Mouse (Mus musculus): Measurements from ENCODE around the gene 1110017D15Rik. TPM values are rescaled to one million over a fixed set of nuclear protein-coding genes. Genes with fewer than 3 reads are reported as not detected.

1110017D15Rik gene
- polyA plus RNA-seq, 1 experiment: 4.9 TPM

- Histone ChIP-seq H3K4me1 (ENCODE audit: control insufficient read depth, insufficient read depth, low read length) (peaks cover 3% of the 10 kb centered on the region; the same call in 1 of the 2 replicates), H3K27ac (ENCODE audit: insufficient read depth, low read length) (no peak overlapping the region), H3K4me3 (ENCODE audit: insufficient read depth, low read length) (no peak overlapping the region)
- TF ChIP-seq POLR2A (IDR thresholded peaks at IDR 0.05; ENCODE audit: extremely low read depth, insufficient read depth, low read length) (no peak), CTCF (IDR thresholded peaks at IDR 0.05; ENCODE audit: extremely low read depth, insufficient read depth, low read length) (no peak)
Observed at GRCm38 (mm10) chr4:41504325-41504724, 12.8 kb downstream of the 1110017D15Rik start.

- peak; percentile 63 for TF ChIP-seq POLR2A (IDR thresholded peaks at IDR 0.05; ENCODE audit: extremely low read depth, insufficient read depth, low read length)
- TF ChIP-seq CTCF (IDR thresholded peaks at IDR 0.05; ENCODE audit: extremely low read depth, insufficient read depth, low read length): no peak
- Histone ChIP-seq H3K4me3 (ENCODE audit: insufficient read depth, low read length) (peak within 1 kb of the TSS; percentile 45), H3K27ac (ENCODE audit: insufficient read depth, low read length) (no peak within 1 kb of the TSS), H3K4me1 (ENCODE audit: control insufficient read depth, insufficient read depth, low read length) (peaks cover 3% of the 10 kb centered on the region; the same call in 1 of the 2 replicates)
Observed at GRCm38 (mm10) chr4:41502986-41503412, 14.1 kb downstream of the 1110017D15Rik start, which contains the start of gene AI464131. Gene AI464131 (minus strand): TSS chr4:41503076.

DNA sequence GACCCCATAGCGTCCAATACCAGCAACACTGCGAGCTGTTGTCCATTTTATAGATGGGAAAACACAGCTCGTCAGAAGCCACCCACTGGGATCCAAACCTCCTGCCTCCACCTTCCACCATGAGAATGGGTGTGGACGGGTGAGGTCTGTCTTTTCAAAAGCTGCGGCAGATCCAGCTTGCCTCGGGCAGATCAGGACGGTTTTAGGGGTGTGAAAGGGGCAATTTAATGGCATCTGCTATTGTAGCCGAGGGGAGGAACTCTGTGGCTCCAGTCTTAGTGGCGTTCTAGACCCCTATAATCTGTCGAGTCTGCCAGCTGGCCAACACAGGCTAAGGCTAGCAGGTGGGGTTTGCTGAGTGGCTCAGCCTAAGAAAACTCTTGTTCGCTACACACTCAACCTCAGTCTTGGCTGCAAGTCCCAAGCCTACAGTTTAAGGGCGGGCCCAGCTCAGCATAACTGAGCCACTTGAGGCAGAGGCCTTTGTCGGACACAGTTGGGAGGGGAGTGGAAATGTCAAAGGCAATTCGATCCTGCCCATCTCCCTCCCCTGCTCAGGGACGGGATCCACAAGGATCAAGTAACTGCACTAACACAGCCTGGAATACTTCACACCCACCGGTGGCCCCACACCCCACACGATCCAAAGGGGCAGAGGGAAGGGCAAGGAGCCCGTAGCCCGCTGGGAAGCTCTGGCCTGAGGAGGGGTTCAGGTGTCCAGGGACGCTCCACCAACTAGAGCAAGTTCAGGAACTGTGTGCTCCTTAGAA is 14.8 kb downstream of the 1110017D15Rik start:
- Histone ChIP-seq H3K27ac (ENCODE audit: insufficient read depth, low read length) (no peak overlapping the region), H3K4me1 (ENCODE audit: control insufficient read depth, insufficient read depth, low read length) (peaks cover 3% of the 10 kb centered on the region; the same call in 1 of the 2 replicates), H3K4me3 (ENCODE audit: insufficient read depth, low read length) (peak overlapping the region; percentile 45)
- no peak for TF ChIP-seq POLR2A (IDR thresholded peaks at IDR 0.05; ENCODE audit: extremely low read depth, insufficient read depth, low read length)
- no peak for TF ChIP-seq CTCF (IDR thresholded peaks at IDR 0.05; ENCODE audit: extremely low read depth, insufficient read depth, low read length)

GRCm38 (mm10) chr4:41500787-41501186 is 16.3 kb downstream of the 1110017D15Rik start:
- H3K4me3 ChIP-seq (ENCODE audit: insufficient read depth, low read length): no peak overlapping the region; the same call in 1 of the 2 replicates

DNA sequence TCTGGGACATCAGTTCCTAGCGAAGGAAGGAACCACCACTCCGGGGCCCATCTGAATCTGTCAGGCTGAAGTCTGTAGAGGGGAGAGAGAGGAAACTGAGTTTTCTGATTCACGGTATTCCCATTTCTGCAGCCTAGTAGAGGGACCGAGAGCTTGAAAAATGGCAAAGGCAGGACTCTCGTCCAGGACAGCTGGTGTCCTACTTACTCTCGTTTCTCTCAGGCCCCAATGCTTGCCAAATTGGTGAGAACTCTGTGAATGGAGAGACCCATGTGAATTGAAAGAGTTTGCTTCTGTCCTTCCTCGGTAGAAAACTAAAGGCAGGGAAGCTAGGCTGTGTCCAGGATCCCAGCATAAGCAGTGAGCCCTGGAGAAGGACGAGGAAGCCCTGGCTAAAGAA is 17.5 kb downstream of the 1110017D15Rik start:
- no peak overlapping the region for H3K27ac ChIP-seq (ENCODE audit: insufficient read depth, low read length)
- no peak overlapping the region for H3K4me3 ChIP-seq (ENCODE audit: insufficient read depth, low read length)
- TF ChIP-seq CTCF (IDR thresholded peaks at IDR 0.05; ENCODE audit: extremely low read depth, insufficient read depth, low read length): no peak
- no peak for TF ChIP-seq POLR2A (IDR thresholded peaks at IDR 0.05; ENCODE audit: extremely low read depth, insufficient read depth, low read length)
- no peaks in the 10 kb centered on the region for H3K4me1 ChIP-seq (ENCODE audit: control insufficient read depth, insufficient read depth, low read length)

More at GRCm38 (mm10) chr4:41500787-41501186, 16.3 kb downstream of the 1110017D15Rik start:
- Histone ChIP-seq H3K27ac (ENCODE audit: insufficient read depth, low read length) (no peak overlapping the region), H3K4me1 (ENCODE audit: control insufficient read depth, insufficient read depth, low read length) (no peaks in the 10 kb centered on the region)
- no peak for TF ChIP-seq POLR2A (IDR thresholded peaks at IDR 0.05; ENCODE audit: extremely low read depth, insufficient read depth, low read length)
- no peak for TF ChIP-seq CTCF (IDR thresholded peaks at IDR 0.05; ENCODE audit: extremely low read depth, insufficient read depth, low read length)

- Histone ChIP-seq H3K4me1 (ENCODE audit: control insufficient read depth, insufficient read depth, low read length) (no peaks in the 10 kb centered on the region), H3K27ac (ENCODE audit: insufficient read depth, low read length) (no peak overlapping the region), H3K4me3 (ENCODE audit: insufficient read depth, low read length) (no peak overlapping the region)
- TF ChIP-seq CTCF (IDR thresholded peaks at IDR 0.05; ENCODE audit: extremely low read depth, insufficient read depth, low read length) (no peak), POLR2A (IDR thresholded peaks at IDR 0.05; ENCODE audit: extremely low read depth, insufficient read depth, low read length) (no peak)
Observed at GRCm38 (mm10) chr4:41498921-41499391, 18.2 kb downstream of the 1110017D15Rik start.

- Histone ChIP-seq H3K27ac (ENCODE audit: insufficient read depth, low read length) (no peak overlapping the region), H3K4me1 (ENCODE audit: control insufficient read depth, insufficient read depth, low read length) (no peaks in the 10 kb centered on the region), H3K4me3 (ENCODE audit: insufficient read depth, low read length) (no peak overlapping the region)
- no peak for TF ChIP-seq CTCF (IDR thresholded peaks at IDR 0.05; ENCODE audit: extremely low read depth, insufficient read depth, low read length)
- TF ChIP-seq POLR2A (IDR thresholded peaks at IDR 0.05; ENCODE audit: extremely low read depth, insufficient read depth, low read length): no peak
Observed at GRCm38 (mm10) chr4:41497995-41498845, 18.9 kb downstream of the 1110017D15Rik start.

GRCm38 (mm10) chr4:41497579-41497978 is 19.6 kb downstream of the 1110017D15Rik start:
- H3K4me1 ChIP-seq (ENCODE audit: control insufficient read depth, insufficient read depth, low read length): no peaks in the 10 kb centered on the region
- H3K27ac ChIP-seq (ENCODE audit: insufficient read depth, low read length): no peak overlapping the region
- H3K4me3 ChIP-seq (ENCODE audit: insufficient read depth, low read length): no peak overlapping the region
- TF ChIP-seq CTCF (IDR thresholded peaks at IDR 0.05; ENCODE audit: extremely low read depth, insufficient read depth, low read length): 0 out of 2 replicates have a peak, but pooled peaks have one; percentile 2
- TF ChIP-seq POLR2A (IDR thresholded peaks at IDR 0.05; ENCODE audit: extremely low read depth, insufficient read depth, low read length): no peak

- Histone ChIP-seq H3K27ac (ENCODE audit: insufficient read depth, low read length) (no peak overlapping the region), H3K4me1 (ENCODE audit: control insufficient read depth, insufficient read depth, low read length) (no peaks in the 10 kb centered on the region), H3K4me3 (ENCODE audit: insufficient read depth, low read length) (no peak overlapping the region)
- TF ChIP-seq CTCF (IDR thresholded peaks at IDR 0.05; ENCODE audit: extremely low read depth, insufficient read depth, low read length) (no peak), POLR2A (IDR thresholded peaks at IDR 0.05; ENCODE audit: extremely low read depth, insufficient read depth, low read length) (no peak)
Observed at GRCm38 (mm10) chr4:41497046-41497445, 20.1 kb downstream of the 1110017D15Rik start.
